Mouse (Mus musculus): ENCODE data around the gene Scgb1b17. TPM values are rescaled to one million over a fixed set of nuclear protein-coding genes. Genes with fewer than 3 reads are reported as not detected.
"Not testable (repeated sequence)": the region's sequence is repeated elsewhere in the genome, so short reads cannot be mapped to it uniquely, and the experiment has no call there.

The Scgb1b17 gene
- polyA plus RNA-seq (2015; fragmentation: Nextera tagmentation; extraction: Ambion mirVana) = not detected in 2 replicates

DNA sequence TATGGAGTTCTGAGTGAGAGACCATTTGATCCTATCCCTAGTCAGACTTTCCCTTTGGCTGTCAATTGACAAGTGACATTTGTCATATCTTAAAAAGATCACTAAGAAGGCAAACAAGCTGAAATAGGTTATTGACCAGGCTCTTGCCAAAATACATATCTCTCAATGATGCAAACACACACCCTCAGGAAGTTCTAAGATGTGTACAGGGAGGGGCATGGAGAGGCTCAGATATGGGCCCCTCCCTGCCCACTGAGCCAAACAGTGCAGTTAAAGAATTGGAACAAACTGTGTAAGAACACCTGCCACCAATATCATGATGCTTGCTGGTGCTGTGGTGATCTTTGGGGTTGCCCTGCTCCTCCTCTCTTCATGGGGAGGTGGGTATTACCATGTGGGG, at the start of gene Scgb1b17:
Gene Scgb1b17 (plus strand): TSS at position 301 of the 400 bp plus-strand sequence.
- not testable (repeated sequence) for ATAC-seq (ENCODE audit: insufficient read depth); H3K4me3 ChIP-seq (replicated peaks); H3K4me2 ChIP-seq; H3K27me3 ChIP-seq; H3K27ac ChIP-seq (replicated peaks); H3K9ac ChIP-seq; H3K36me3 ChIP-seq (replicated peaks); H3K9me3 ChIP-seq (replicated peaks); H3K4me1 ChIP-seq (replicated peaks)

DNA sequence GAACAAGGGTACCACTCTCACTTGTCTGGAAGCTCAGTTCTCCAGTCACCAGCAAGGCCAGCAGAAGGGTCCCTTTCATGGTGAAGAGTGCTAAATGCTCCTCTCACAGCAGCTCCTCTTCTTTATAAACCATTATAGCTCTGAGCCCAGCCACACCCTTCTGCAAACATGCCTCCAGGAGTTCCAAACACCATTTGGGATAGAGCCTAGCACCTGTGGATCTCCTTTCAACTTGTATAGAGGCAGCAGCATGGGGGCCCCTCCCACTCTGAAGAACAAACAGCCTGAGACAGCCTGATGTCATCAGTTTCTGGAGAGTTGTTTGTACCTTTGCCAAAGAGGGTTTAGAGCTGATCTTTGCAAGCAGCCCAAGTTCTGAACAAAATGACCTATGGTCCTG, 6.8 kb upstream of the Scgb1b17 start, which contains the start of gene Scgb2b17:
Gene Scgb2b17 (minus strand): TSS at position 101 of the 400 bp plus-strand sequence.
- H3K27ac ChIP-seq (replicated peaks); ATAC-seq (ENCODE audit: insufficient read depth); H3K9ac ChIP-seq; H3K36me3 ChIP-seq (replicated peaks); H3K4me1 ChIP-seq (replicated peaks); H3K4me2 ChIP-seq; H3K4me3 ChIP-seq (replicated peaks); H3K27me3 ChIP-seq; H3K9me3 ChIP-seq (replicated peaks): not testable (repeated sequence)

Other genes with a start within 250 kb of the Scgb1b17 start
- gene Scgb2b15, start 233.8 kb upstream of the Scgb1b17 start, polyA plus RNA-seq (2015; fragmentation: Nextera tagmentation; extraction: Ambion mirVana) = not detected in 2 replicates
- gene Scgb1b15, start 226.9 kb upstream of the Scgb1b17 start, polyA plus RNA-seq (2015; fragmentation: Nextera tagmentation; extraction: Ambion mirVana) = not detected in 2 replicates
- gene Scgb2b17, start 6.9 kb upstream of the Scgb1b17 start, polyA plus RNA-seq (2015; fragmentation: Nextera tagmentation; extraction: Ambion mirVana) = not detected in 2 replicates
- gene Scgb2b18, start 110.4 kb downstream of the Scgb1b17 start, polyA plus RNA-seq (2015; fragmentation: Nextera tagmentation; extraction: Ambion mirVana) = not detected in 2 replicates
- not detected in 2 replicates for gene Scgb1b18, start 122.1 kb downstream of the Scgb1b17 start, polyA plus RNA-seq (2015; fragmentation: Nextera tagmentation; extraction: Ambion mirVana)
- not detected in 2 replicates for gene Scgb2b19, start 216.9 kb downstream of the Scgb1b17 start, polyA plus RNA-seq (2015; fragmentation: Nextera tagmentation; extraction: Ambion mirVana)
- gene Scgb1b19, start 223.8 kb downstream of the Scgb1b17 start, polyA plus RNA-seq (2015; fragmentation: Nextera tagmentation; extraction: Ambion mirVana) = not detected in 2 replicates

All from liver, embryonic 15.5 days (tissue).